Mouse (Mus musculus) gastrocnemius, postnatal 14 days (tissue): Measurements from ENCODE around the gene Atp6v1c2. TPM values are rescaled to one million over a fixed set of nuclear protein-coding genes. Genes with fewer than 3 reads are reported as not detected.
A peak's percentile ranks its signal among the peaks of the same experiment; 100 is the strongest.

Experiments
- DNase-seq: peaks from one replicate; pipeline ENCODE4 v3.0.0; 2021; ENCODE audit warnings: mixed read lengths
- intact Hi-C: fragments of 180-260 bp; cut with DNase I; formaldehyde crosslinking; loops from one replicate; pipeline ENCODE4 v1.15.1; 2025; ENCODE audit warnings: low total_unique reads
- total RNA-seq, 2 experiments: library from RNA; stranded (reverse); gene quantifications; 2 replicates each; pipeline ENCODE4 v1.2.3; 2021

The Atp6v1c2 gene
- total RNA-seq, 2 experiments from 2014 or later, result not detected

DNA sequence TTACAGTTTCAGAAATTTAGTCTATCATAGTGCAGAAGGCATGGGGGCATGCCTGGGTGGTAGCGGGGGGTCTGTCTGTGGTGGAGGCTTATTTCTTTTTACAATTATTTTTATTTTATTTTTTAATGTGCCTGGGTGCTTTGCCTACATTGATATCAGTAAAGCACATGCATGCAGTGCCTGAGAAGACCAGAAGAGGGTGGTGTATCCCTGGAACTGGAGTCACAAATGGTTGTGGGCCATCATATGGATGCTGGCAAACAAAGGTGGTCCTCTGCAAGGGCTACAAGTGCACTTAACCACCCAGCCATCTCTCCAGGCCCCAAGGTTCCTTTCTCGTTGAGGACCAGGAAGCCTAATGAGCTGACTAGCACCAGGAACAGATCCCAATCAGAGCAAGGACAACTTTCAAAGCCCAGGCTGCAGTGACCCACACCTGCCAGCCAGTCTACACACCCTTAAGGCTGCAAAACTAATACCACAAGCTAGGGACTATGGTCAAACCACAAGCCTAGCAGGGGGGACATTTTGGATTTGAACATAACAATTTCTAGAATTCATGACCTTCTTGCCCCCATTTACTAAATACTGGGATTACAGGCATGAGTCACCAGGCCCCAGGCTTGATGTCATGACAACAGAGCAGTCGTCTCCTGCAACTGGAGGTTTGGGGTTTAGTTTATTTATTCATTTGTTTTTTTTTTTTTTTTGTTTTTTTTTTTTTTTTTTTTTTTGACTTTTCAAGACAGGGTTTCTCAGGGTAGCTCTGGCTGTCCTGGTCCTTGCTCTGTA, 10.2 kb upstream of the Atp6v1c2 start:
- no peak for DNase-seq
- intact Hi-C loops, result no loop called here

DNA sequence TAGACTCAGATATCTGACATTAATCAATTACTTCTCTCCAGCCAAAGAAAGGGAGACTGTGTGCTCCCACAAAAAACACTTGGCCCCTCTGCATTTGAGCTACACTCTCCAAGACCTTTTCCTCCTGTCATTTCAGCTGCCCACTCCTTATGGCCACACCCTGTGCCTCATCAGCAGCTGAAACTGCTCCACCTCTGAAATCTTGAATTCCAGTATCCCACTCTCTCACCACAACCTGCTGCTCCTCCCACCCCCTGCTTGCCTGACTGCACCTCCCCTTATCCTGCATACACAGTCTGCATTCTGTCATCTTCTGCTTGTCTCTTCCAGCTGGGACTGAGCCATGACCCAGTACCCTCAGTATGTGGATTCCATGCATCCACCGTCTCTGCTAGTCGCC, 9.2 kb upstream of the Atp6v1c2 start:
- DNase-seq, result no peak
- intact Hi-C loops, result no loop called here

- no peak for DNase-seq
- intact Hi-C loops, result no loop called here
Measured at GRCm38 (mm10) chr12:17333459-17333858, 4.3 kb upstream of the Atp6v1c2 start.

GRCm38 (mm10) chr12:17324549-17325470, 4.3 kb downstream of the Atp6v1c2 start:
- DNase-seq, result no peak
- intact Hi-C loops, result no loop called here

GRCm38 (mm10) chr12:17318453-17318852, 10.7 kb downstream of the Atp6v1c2 start:
- DNase-seq, result no peak
- intact Hi-C loops, result no loop called here

- intact Hi-C loops, result no loop called here
- no peak for DNase-seq
Measured at GRCm38 (mm10) chr12:17317970-17318369, 11.2 kb downstream of the Atp6v1c2 start.

- intact Hi-C loops, result no loop called here
Measured at GRCm38 (mm10) chr12:17316096-17316495, 13.1 kb downstream of the Atp6v1c2 start.

GRCm38 (mm10) chr12:17310852-17311839, 18.0 kb downstream of the Atp6v1c2 start:
- intact Hi-C loops, result no loop called here
- DNase-seq, result no peak

More at GRCm38 (mm10) chr12:17316096-17316495, 13.1 kb downstream of the Atp6v1c2 start:
- DNase-seq, result no peak

DNA sequence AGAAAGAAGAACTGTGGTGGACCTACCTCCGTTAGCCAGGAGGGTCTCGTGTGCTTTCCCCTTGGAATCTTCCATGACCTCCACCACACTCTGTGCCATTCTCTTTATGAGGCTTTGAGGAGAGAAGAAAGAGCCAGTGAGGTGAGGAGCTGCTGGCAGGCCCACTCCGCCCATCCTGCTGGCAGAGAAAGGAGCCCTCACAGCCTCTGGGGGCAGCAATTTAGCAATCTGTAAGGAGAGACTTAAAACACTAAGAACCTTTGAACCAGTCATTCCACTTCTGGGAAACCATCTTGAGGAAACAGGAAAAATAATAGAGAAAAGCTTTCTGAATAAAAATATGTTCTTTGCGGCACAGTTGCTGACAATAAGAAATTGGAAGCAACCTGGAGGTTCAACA, 20.9 kb downstream of the Atp6v1c2 start:
- intact Hi-C loops, result no loop called here
- DNase-seq, result no peak

DNA sequence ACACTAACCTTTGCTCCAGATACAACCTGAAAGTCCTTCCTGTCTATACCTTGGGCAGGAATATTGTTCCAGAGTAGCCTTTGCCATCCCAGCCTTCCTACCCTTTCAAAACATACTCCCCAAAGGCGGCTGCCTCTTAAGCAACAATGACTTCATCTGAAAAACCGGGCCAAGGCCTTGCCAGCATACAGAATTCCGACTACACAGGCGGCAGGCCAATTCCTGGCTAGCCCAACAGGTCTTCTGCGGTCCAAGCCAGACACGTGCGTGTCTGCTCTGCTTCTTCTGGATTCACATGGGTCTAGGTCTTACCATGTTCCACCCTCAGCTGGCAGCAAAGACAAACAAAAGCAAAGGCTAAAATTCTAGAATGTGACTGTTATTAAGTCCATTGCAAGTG, 23.7 kb downstream of the Atp6v1c2 start:
- DNase-seq, result no peak

GRCm38 (mm10) chr12:17299902-17300301, 29.3 kb downstream of the Atp6v1c2 start:
- intact Hi-C loops, result no loop called here
- DNase-seq, result no peak

More for the DNA sequence above, 23.7 kb downstream of the Atp6v1c2 start:
- intact Hi-C loops, result no loop called here

DNA sequence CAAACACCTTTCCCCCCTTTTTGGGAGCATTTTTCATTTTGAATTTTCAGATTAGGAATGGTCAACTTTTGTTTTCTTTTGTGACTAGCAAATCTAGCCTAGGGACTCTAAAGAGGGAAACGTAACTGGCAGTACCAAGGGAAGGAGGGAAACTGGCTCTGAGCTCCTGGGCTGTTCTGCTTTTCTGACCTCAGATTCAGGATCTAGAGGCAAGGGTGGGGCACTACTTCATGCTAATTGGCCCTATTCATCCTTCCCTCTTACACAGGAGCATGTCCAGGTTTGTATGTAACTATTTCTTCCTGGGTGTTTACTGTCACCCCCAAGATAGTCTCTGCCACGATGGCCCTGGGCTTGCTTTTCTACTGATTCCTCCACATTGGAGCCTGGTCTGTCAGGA, 32.3 kb downstream of the Atp6v1c2 start:
- intact Hi-C loops, result no loop called here
- no peak for DNase-seq

- intact Hi-C loops, result no loop called here
- no peak for DNase-seq
Measured at GRCm38 (mm10) chr12:17290569-17290968, 38.6 kb downstream of the Atp6v1c2 start.

DNA sequence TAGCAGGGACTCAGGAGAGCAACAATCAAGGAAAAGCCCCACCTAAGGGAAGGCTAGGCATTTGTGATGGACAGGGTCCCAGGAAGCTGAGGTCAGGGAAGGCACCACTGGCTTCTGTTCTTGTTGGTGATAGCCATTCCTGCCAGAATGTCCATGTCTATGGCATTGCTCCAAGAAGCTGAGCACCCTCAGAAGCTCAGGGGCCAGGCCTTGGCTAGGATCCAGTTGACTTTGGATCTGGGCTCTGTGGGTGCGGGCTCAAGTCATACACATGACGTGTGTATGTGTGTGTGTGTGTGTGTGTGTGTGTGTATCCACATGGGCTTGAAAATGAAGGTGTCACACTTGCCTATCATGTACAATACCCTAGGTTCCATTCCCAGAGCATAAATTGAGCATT, 39.2 kb downstream of the Atp6v1c2 start:
- DNase-seq, result no peak
- intact Hi-C loops, result no loop called here

DNA sequence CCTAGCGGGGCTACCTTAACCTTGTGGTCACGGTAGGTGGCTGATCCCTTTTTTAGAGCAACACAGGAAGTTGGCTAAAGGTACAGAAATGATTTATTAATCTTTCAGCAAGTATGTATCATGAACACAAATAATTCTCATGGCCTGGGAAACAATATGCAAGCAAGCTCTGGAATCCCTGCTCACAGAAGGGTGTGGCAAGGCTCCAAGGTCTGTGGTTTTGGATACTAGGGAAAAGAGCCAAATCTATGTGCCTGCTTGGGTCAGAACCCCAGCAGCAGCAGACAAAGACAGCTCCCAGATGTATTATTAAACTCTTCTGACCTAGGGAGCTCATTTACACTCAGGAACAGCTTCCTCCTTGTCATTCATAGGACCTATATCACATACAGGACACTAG, 40.1 kb downstream of the Atp6v1c2 start:
- DNase-seq, result no peak
- intact Hi-C loops, result no loop called here

DNA sequence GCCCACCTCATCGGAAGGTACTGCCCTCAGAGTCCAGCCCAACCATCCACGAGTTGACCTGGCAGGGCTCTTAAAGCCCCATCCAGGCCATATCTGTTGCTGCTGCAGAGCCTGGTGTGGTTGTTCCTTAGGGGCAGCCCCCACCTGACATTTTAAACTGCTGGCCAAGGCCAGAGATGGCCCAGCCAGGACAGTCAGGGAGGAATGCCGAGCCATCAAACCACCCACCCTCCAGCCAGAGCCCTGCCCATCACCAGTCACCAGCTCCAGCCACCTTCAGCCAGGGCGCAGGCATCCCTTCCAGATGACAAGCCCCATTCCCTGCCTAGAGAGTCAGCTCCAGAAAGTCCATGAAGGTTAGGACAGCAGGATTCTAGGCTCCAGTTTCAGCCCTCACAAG, 40.7 kb downstream of the Atp6v1c2 start:
- intact Hi-C loops, result no loop called here
- DNase-seq, result no peak

- no peak for DNase-seq
- intact Hi-C loops, result no loop called here
Measured at GRCm38 (mm10) chr12:17273841-17274240, 55.3 kb downstream of the Atp6v1c2 start.

GRCm38 (mm10) chr12:17271272-17271671, 57.9 kb downstream of the Atp6v1c2 start:
- peak; percentile 32 for DNase-seq
- intact Hi-C loops, result no loop called here

GRCm38 (mm10) chr12:17267316-17267715, 61.8 kb downstream of the Atp6v1c2 start:
- DNase-seq, result no peak
- intact Hi-C loops, result no loop called here

- no peak for DNase-seq
- intact Hi-C loops, result no loop called here
Measured at GRCm38 (mm10) chr12:17266673-17266990, 62.5 kb downstream of the Atp6v1c2 start.
